Mouse (Mus musculus): ENCODE data around the gene Gm10642.

DNA sequence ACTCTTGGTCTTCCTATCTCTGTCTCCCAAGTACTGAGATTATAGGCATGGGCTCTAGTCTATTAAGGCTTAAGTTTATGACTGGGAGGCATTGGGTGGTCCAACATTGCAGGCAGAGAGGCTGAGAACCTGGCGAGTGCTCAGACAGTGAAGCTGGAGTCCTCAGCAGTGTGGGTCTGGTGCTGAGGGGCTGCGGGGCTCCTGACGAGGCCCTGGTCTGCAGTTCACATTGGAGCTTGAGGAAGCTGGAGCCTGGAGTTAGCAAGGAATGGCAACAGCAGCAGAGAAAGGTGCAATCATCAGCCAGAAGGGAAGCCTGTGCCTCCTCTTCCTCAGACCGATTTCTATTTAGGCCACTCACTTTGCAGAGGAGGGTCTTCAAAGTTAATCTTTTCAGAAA lies 8.8 kb downstream of the Gm10642 start:
- TF ChIP-seq CTCF (IDR thresholded peaks at IDR 0.05; ENCODE audit: low read depth) (no peak), EP300 (IDR thresholded peaks at IDR 0.05; ENCODE audit: low read depth) (no peak)

Measured in liver, embryonic 14.5 days (tissue).